Comparison of ENCODE assay signal across 23 mouse cellular contexts in genomic region chr2:174774177-174775111, GRCm38 (mm10). TPM values are rescaled to one million over a fixed set of nuclear protein-coding genes. Genes with fewer than 3 reads are reported as not detected.
DNase-seq lines count a peak whose midpoint lies in the region; ATAC-seq and TF ChIP-seq lines count a peak whose summit lies in the region.
"Had no signal": no experiment of that assay in that cellular context is flagged by ENCODE, and none has a peak within 500 bp of the region (broad histone marks: within the 10 kb centered on the region; RNA-seq: fewer than 3 reads in every experiment).

No protein-coding gene starts in this region.

- no peak overlapping the region for H3K9ac ChIP-seq in liver, adult 2 months (ENCODE audit: low read depth, low read length)
- no peak overlapping the region for H3K9ac ChIP-seq in liver, embryonic 11.5 days (ENCODE audit: low read depth, low read length)
- no peak overlapping the region for H3K9ac ChIP-seq in forebrain, embryonic 11.5 days (ENCODE audit: low read length)
- H3K9ac ChIP-seq: embryonic facial prominence, embryonic 12.5 days; forebrain, embryonic 12.5 days; hindbrain, embryonic 13.5 days; liver, embryonic 15.5 days; neural tube, embryonic 12.5 days had no signal

- TF ChIP-seq POLR2A in liver, adult 2 months (IDR thresholded peaks at IDR 0.05; ENCODE audit: extremely low read depth, insufficient read depth, low read length): no peak

- peak; percentile 30 for DNase-seq in liver, adult 2 months (ENCODE audit: extremely low read depth, low read depth, low spot score)
- DNase-seq in liver, embryonic 11.5 days (ENCODE audit: low spot score): no peak
- peak; percentile 6 to 76 for DNase-seq in layer of hippocampus, postnatal 14 days (ENCODE audit: low spot score in 2 of 2)
- peak; percentile 17 for DNase-seq in splenic B cell, adult 2 months (ENCODE audit: low read depth, low spot score)
- no peak for DNase-seq in gastrocnemius, postnatal 4 days (ENCODE audit: low spot score in 2 of 2)
- DNase-seq in forebrain, embryonic 11.5 days (ENCODE audit: low spot score): no peak
- no peak for DNase-seq in lung, postnatal 36 days
- DNase-seq: adrenal gland, postnatal 25 days; cerebellum, adult 11 months; cerebellum, postnatal 10 days; kidney, adult 9 months; kidney, postnatal 14 days; midbrain, embryonic 14.5 days; right cerebral cortex, postnatal 14 days; thymus, postnatal 25 days had no signal

- no peaks in the 10 kb centered on the region for H3K9me3 ChIP-seq in liver, embryonic 11.5 days (ENCODE audit: control insufficient read depth, low read length)
- H3K9me3 ChIP-seq in forebrain, embryonic 11.5 days (ENCODE audit: control insufficient read depth, low read length): no peaks in the 10 kb centered on the region
- H3K9me3 ChIP-seq: embryonic facial prominence, embryonic 12.5 days; forebrain, embryonic 12.5 days; hindbrain, embryonic 13.5 days; liver, embryonic 15.5 days; neural tube, embryonic 12.5 days had no signal

- ATAC-seq in liver, embryonic 11.5 days (replicated peaks; ENCODE audit: low FRiP score): no peak
- peak; percentile 90 for ATAC-seq in common myeloid progenitor, adult 5-6 weeks (replicated peaks; ENCODE audit: low read depth, poor library complexity, severe bottlenecking)
- no peak for ATAC-seq in forebrain, embryonic 11.5 days (replicated peaks; ENCODE audit: low FRiP score)
- ATAC-seq: inflammation-experienced regulatory T-cells, adult 6 months had no signal

- no peak overlapping the region for H3K4me2 ChIP-seq in liver, embryonic 11.5 days
- no peak overlapping the region for H3K4me2 ChIP-seq in forebrain, embryonic 11.5 days (ENCODE audit: low read depth, low read length, severe bottlenecking)
- H3K4me2 ChIP-seq: embryonic facial prominence, embryonic 12.5 days; forebrain, embryonic 12.5 days; hindbrain, embryonic 13.5 days; liver, embryonic 15.5 days; neural tube, embryonic 12.5 days had no signal

- H3K36me3 ChIP-seq in liver, adult 2 months (ENCODE audit: control insufficient read depth, insufficient read depth, low read length): no peaks in the 10 kb centered on the region
- H3K36me3 ChIP-seq in liver, embryonic 11.5 days (ENCODE audit: control insufficient read depth, insufficient read depth, low read length): no peaks in the 10 kb centered on the region
- no peaks in the 10 kb centered on the region for H3K36me3 ChIP-seq in splenic B cell, adult 2 months (ENCODE audit: control insufficient read depth, insufficient read depth, low read length, poor library complexity, severe bottlenecking)
- H3K36me3 ChIP-seq in forebrain, embryonic 11.5 days (ENCODE audit: control insufficient read depth, insufficient read depth, low read length): no peaks in the 10 kb centered on the region
- H3K36me3 ChIP-seq: embryonic facial prominence, embryonic 12.5 days; forebrain, embryonic 12.5 days; hindbrain, embryonic 13.5 days; liver, embryonic 15.5 days; neural tube, embryonic 12.5 days had no signal

- no peak for TF ChIP-seq CTCF in liver, adult 2 months (IDR thresholded peaks at IDR 0.05; ENCODE audit: low read depth, low read length)

- 70% methylated on average over 10 of the region's 10 CpGs for WGBS in liver, adult 2 months
- WGBS in liver, embryonic 11.5 days: 56% methylated on average over 10 of the region's 10 CpGs
- WGBS in forebrain, embryonic 11.5 days: 70% methylated on average over 10 of the region's 10 CpGs

- no peak overlapping the region for H3K27ac ChIP-seq in liver, adult 2 months (replicated peaks; ENCODE audit: insufficient read depth, low read depth, low read length)
- no peak overlapping the region for H3K27ac ChIP-seq in liver, embryonic 11.5 days (ENCODE audit: low read depth, low read length)
- H3K27ac ChIP-seq in forebrain, embryonic 11.5 days (ENCODE audit: low read depth, low read length): no peak overlapping the region
- H3K27ac ChIP-seq: embryonic facial prominence, embryonic 12.5 days; forebrain, embryonic 12.5 days; hindbrain, embryonic 13.5 days; liver, embryonic 15.5 days; macrophage; neural tube, embryonic 12.5 days had no signal

- H3K4me1 ChIP-seq in liver, adult 2 months (ENCODE audit: control insufficient read depth, insufficient read depth, low read length): no peaks in the 10 kb centered on the region; the same call in 1 of the 2 replicates
- no peaks in the 10 kb centered on the region for H3K4me1 ChIP-seq in liver, embryonic 11.5 days (replicated peaks; ENCODE audit: control insufficient read depth, insufficient read depth, low read length)
- no peaks in the 10 kb centered on the region for H3K4me1 ChIP-seq in forebrain, embryonic 11.5 days (replicated peaks; ENCODE audit: control insufficient read depth, insufficient read depth, low read length)
- H3K4me1 ChIP-seq: forebrain, embryonic 12.5 days; hindbrain, embryonic 13.5 days; liver, embryonic 15.5 days; neural tube, embryonic 12.5 days had no signal

- no peaks in the 10 kb centered on the region for H3K79me2 ChIP-seq in liver, adult 2 months (ENCODE audit: control insufficient read depth, insufficient read depth, low read length)

- no peak overlapping the region for H3K4me3 ChIP-seq in liver, adult 2 months (ENCODE audit: insufficient read depth, low read depth, low read length)
- H3K4me3 ChIP-seq in liver, embryonic 11.5 days (ENCODE audit: low read depth, low read length): no peak overlapping the region
- no peak overlapping the region for H3K4me3 ChIP-seq in forebrain, embryonic 11.5 days (ENCODE audit: low read depth, low read length)
- H3K4me3 ChIP-seq: embryonic facial prominence, embryonic 12.5 days; forebrain, embryonic 12.5 days; hindbrain, embryonic 13.5 days; liver, embryonic 15.5 days; neural tube, embryonic 12.5 days had no signal

- no peaks in the 10 kb centered on the region for H3K27me3 ChIP-seq in liver, adult 2 months (ENCODE audit: control insufficient read depth, insufficient read depth, low read length)
- H3K27me3 ChIP-seq in liver, embryonic 11.5 days (replicated peaks; ENCODE audit: control insufficient read depth, insufficient read depth, low read length): no peaks in the 10 kb centered on the region
- H3K27me3 ChIP-seq in splenic B cell, adult 2 months (ENCODE audit: control insufficient read depth, insufficient read depth, low read length, poor library complexity, severe bottlenecking): no peaks in the 10 kb centered on the region
- H3K27me3 ChIP-seq in forebrain, embryonic 11.5 days (ENCODE audit: control insufficient read depth, insufficient read depth, low read length): no peaks in the 10 kb centered on the region
- H3K27me3 ChIP-seq: embryonic facial prominence, embryonic 12.5 days; forebrain, embryonic 12.5 days; hindbrain, embryonic 13.5 days; liver, embryonic 15.5 days; neural tube, embryonic 12.5 days had no signal

RNA-seq across cellular contexts. Expression of gene Edn3, which starts 14.0 kb away (rescaled TPM):
- total RNA-seq in liver, adult 2 months (2014; rRNA removed): 0.07 and 0.18 TPM in 2 replicates
- polyA plus RNA-seq in liver, adult 2 months (2012; rRNA removed): not detected in 2 replicates
- 2.0 and 2.3 TPM in 2 replicates for polyA plus RNA-seq in liver, embryonic 11.5 days (2014; fragmentation: Nextera tagmentation; extraction: Ambion mirVana)
- total RNA-seq in common myeloid progenitor, adult 5-6 weeks (2017): not detected in 2 replicates
- total RNA-seq in layer of hippocampus, postnatal 14 days (2021): 1 to 10 TPM; 5.3 to 6.2 TPM
- 10 to 100 TPM; 14.2 to 16.1 TPM for total RNA-seq in gastrocnemius, postnatal 4 days (2021)
- polyA plus RNA-seq in forebrain, embryonic 11.5 days (2014; fragmentation: Nextera tagmentation; extraction: Ambion mirVana): 2.8 and 5.7 TPM in 2 replicates
- polyA plus RNA-seq: inflammation-experienced regulatory T-cells, adult 6 months; macrophage had no signal

Comparison
In these comparisons a context has a peak if more than half of its experiments do, and no peak if none do; other contexts are left out.
1. DNase-seq: peak in liver, adult 2 months (single experiment), layer of hippocampus, postnatal 14 days (2 of 2) and splenic B cell, adult 2 months (single experiment); none in liver, embryonic 11.5 days (single experiment), gastrocnemius, postnatal 4 days (0 of 2), forebrain, embryonic 11.5 days (single experiment) and lung, postnatal 36 days (single experiment).